Mouse (Mus musculus): ENCODE data around the gene Myo18b.
A peak's percentile ranks its signal among the peaks of the same experiment; 100 is the strongest.

Gene Myo18b

GRCm38 (mm10) chr5:112745176-112745575 is 151.0 kb downstream of the Myo18b start:
- no peak for DNase-seq (ENCODE audit: low spot score)

GRCm38 (mm10) chr5:112744571-112744970 is 151.6 kb downstream of the Myo18b start:
- no peak for DNase-seq (ENCODE audit: low spot score)

- no peak for DNase-seq (ENCODE audit: low spot score)
Observed at GRCm38 (mm10) chr5:112743121-112743520, 153.0 kb downstream of the Myo18b start.

- DNase-seq (ENCODE audit: low spot score), result no peak
Observed at GRCm38 (mm10) chr5:112740651-112741050, 155.5 kb downstream of the Myo18b start.

- no peak for DNase-seq (ENCODE audit: low spot score)
Observed at GRCm38 (mm10) chr5:112735040-112735439, 161.1 kb downstream of the Myo18b start.

- DNase-seq (ENCODE audit: low spot score), result no peak
Observed at GRCm38 (mm10) chr5:112730604-112731003, 165.6 kb downstream of the Myo18b start.

- no peak for DNase-seq (ENCODE audit: low spot score)
Observed at GRCm38 (mm10) chr5:112728432-112728831, 167.7 kb downstream of the Myo18b start.

GRCm38 (mm10) chr5:112718655-112719306 is 177.4 kb downstream of the Myo18b start:
- DNase-seq (ENCODE audit: low spot score), result peak; percentile 64

- DNase-seq (ENCODE audit: low spot score), result no peak
Observed at GRCm38 (mm10) chr5:112714679-112715446, 181.3 kb downstream of the Myo18b start.

- DNase-seq (ENCODE audit: low spot score), result no peak
Observed at GRCm38 (mm10) chr5:112709831-112710230, 186.3 kb downstream of the Myo18b start.

GRCm38 (mm10) chr5:112708441-112708840 is 187.7 kb downstream of the Myo18b start:
- no peak for DNase-seq (ENCODE audit: low spot score)

- no peak for DNase-seq (ENCODE audit: low spot score)
Observed at GRCm38 (mm10) chr5:112707478-112707877, 188.7 kb downstream of the Myo18b start.

- no peak for DNase-seq (ENCODE audit: low spot score)
Observed at GRCm38 (mm10) chr5:112700794-112701193, 195.4 kb downstream of the Myo18b start.

GRCm38 (mm10) chr5:112696683-112697082 is 199.5 kb downstream of the Myo18b start:
- DNase-seq (ENCODE audit: low spot score), result no peak

GRCm38 (mm10) chr5:112695254-112695711 is 200.9 kb downstream of the Myo18b start:
- DNase-seq (ENCODE audit: low spot score), result no peak

GRCm38 (mm10) chr5:112693286-112693849 is 202.8 kb downstream of the Myo18b start:
- no peak for DNase-seq (ENCODE audit: low spot score)

- DNase-seq (ENCODE audit: low spot score), result no peak
Observed at GRCm38 (mm10) chr5:112687100-112687818, 208.9 kb downstream of the Myo18b start.

GRCm38 (mm10) chr5:112686309-112687099 is 209.7 kb downstream of the Myo18b start:
- DNase-seq (ENCODE audit: low spot score), result no peak

GRCm38 (mm10) chr5:112679251-112679650 is 216.9 kb downstream of the Myo18b start:
- DNase-seq (ENCODE audit: low spot score), result no peak

- no peak for DNase-seq (ENCODE audit: low spot score)
Observed at GRCm38 (mm10) chr5:112678153-112678552, 218.0 kb downstream of the Myo18b start.

- DNase-seq (ENCODE audit: low spot score), result no peak
Observed at GRCm38 (mm10) chr5:112674806-112675205, 221.4 kb downstream of the Myo18b start.

- no peak for DNase-seq (ENCODE audit: low spot score)
Observed at GRCm38 (mm10) chr5:112672457-112672856, 223.7 kb downstream of the Myo18b start.

Data from yolk sac, embryonic 10.5 days (tissue).